Mouse (Mus musculus): Measurements from ENCODE around the gene Synj1.

Gene Synj1

GRCm38 (mm10) chr16:91011021-91011683, at the start of gene Synj1:
Gene Synj1 (minus strand): TSS chr16:91011308.
- DNase-seq (ENCODE audit: low spot score in 2 of 2) = peak; percentile 84 to 93

- DNase-seq (ENCODE audit: low spot score in 2 of 2) = no peak
Measured at GRCm38 (mm10) chr16:91057741-91058140, 46.6 kb upstream of the Synj1 start.

GRCm38 (mm10) chr16:91057261-91057660, 46.2 kb upstream of the Synj1 start:
- DNase-seq (ENCODE audit: low spot score in 2 of 2) = no peak

GRCm38 (mm10) chr16:91056043-91056821, 45.1 kb upstream of the Synj1 start:
- peak; percentile 72 to 80 for DNase-seq (ENCODE audit: low spot score in 2 of 2)

GRCm38 (mm10) chr16:91055150-91055549, 44.0 kb upstream of the Synj1 start:
- DNase-seq (ENCODE audit: low spot score in 2 of 2) = no peak

GRCm38 (mm10) chr16:91053599-91053998, 42.5 kb upstream of the Synj1 start:
- DNase-seq (ENCODE audit: low spot score in 2 of 2) = no peak

- DNase-seq (ENCODE audit: low spot score in 2 of 2) = peak in 1 of 2 experiments; percentile 43
Measured at GRCm38 (mm10) chr16:91045511-91045910, 34.4 kb upstream of the Synj1 start.

GRCm38 (mm10) chr16:91044270-91045182, 33.4 kb upstream of the Synj1 start, which contains the start of gene Paxbp1:
Gene Paxbp1 (minus strand): TSS chr16:91044543.
- peak; percentile 97 to 99 for DNase-seq (ENCODE audit: low spot score in 2 of 2)

GRCm38 (mm10) chr16:91043461-91044248, 32.5 kb upstream of the Synj1 start:
- DNase-seq (ENCODE audit: low spot score in 2 of 2) = peak in 1 of 2 experiments; percentile 39

GRCm38 (mm10) chr16:91042640-91043039, 31.5 kb upstream of the Synj1 start:
- DNase-seq (ENCODE audit: low spot score in 2 of 2) = no peak

- DNase-seq (ENCODE audit: low spot score in 2 of 2) = no peak
Measured at GRCm38 (mm10) chr16:91035866-91036265, 24.8 kb upstream of the Synj1 start.

GRCm38 (mm10) chr16:91030751-91031150, 19.6 kb upstream of the Synj1 start:
- no peak for DNase-seq (ENCODE audit: low spot score in 2 of 2)

- no peak for DNase-seq (ENCODE audit: low spot score in 2 of 2)
Measured at GRCm38 (mm10) chr16:91029901-91030300, 18.8 kb upstream of the Synj1 start.

GRCm38 (mm10) chr16:91029161-91029743, 18.1 kb upstream of the Synj1 start:
- DNase-seq (ENCODE audit: low spot score in 2 of 2) = no peak

GRCm38 (mm10) chr16:91026290-91026689, 15.2 kb upstream of the Synj1 start:
- no peak for DNase-seq (ENCODE audit: low spot score in 2 of 2)

GRCm38 (mm10) chr16:91023384-91023783, 12.3 kb upstream of the Synj1 start:
- DNase-seq (ENCODE audit: low spot score in 2 of 2) = no peak

GRCm38 (mm10) chr16:91020842-91021483, 9.9 kb upstream of the Synj1 start:
- no peak for DNase-seq (ENCODE audit: low spot score in 2 of 2)

- DNase-seq (ENCODE audit: low spot score in 2 of 2) = no peak
Measured at GRCm38 (mm10) chr16:91019476-91019875, 8.4 kb upstream of the Synj1 start.

GRCm38 (mm10) chr16:91015761-91016160, 4.7 kb upstream of the Synj1 start:
- DNase-seq (ENCODE audit: low spot score in 2 of 2) = no peak

GRCm38 (mm10) chr16:91011847-91012246, 739 bp upstream of the Synj1 start:
- DNase-seq (ENCODE audit: low spot score in 2 of 2) = no peak

All from left cerebral cortex, adult 9 months (tissue).